Mouse (Mus musculus) kidney, embryonic 14.5 days (tissue): Measurements from ENCODE around the gene Dnajb8. TPM values are rescaled to one million over a fixed set of nuclear protein-coding genes. Genes with fewer than 3 reads are reported as not detected.

Experiments used
- ATAC-seq: fragments of 200-750 bp; cut with Nextera tagmentation; 2 replicates; pipeline ENCODE4 v1.8.0; 2017; ENCODE audit warnings: moderate number of reproducible peaks, mild to moderate bottlenecking, moderate TSS enrichment, moderate library complexity; ENCODE audit not compliant: low FRiP score, low TSS enrichment
- H3K27ac ChIP-seq: fragments of 300-500 bp; sonication (generic); 2 replicates; pipeline ENCODE4 v1.5.1; 2014; ENCODE audit warnings: low read depth, mild to moderate bottlenecking, low read length, moderate library complexity, mixed read lengths
- H3K27me3 ChIP-seq: fragments of 300-500 bp; sonication (generic); 2 replicates; pipeline ENCODE4 v1.6.1; 2014; ENCODE audit warnings: mild to moderate bottlenecking, low read length; ENCODE audit not compliant: control insufficient read depth, insufficient read depth
- H3K36me3 ChIP-seq: fragments of 300-500 bp; sonication (generic); 2 replicates; pipeline ENCODE4 v1.6.1; 2014; ENCODE audit warnings: low read length, mixed read lengths; ENCODE audit not compliant: control insufficient read depth, insufficient read depth
- H3K4me1 ChIP-seq: fragments of 300-500 bp; sonication (generic); 2 replicates; pipeline ENCODE4 v1.6.1; 2014; ENCODE audit warnings: low read length, mixed read lengths; ENCODE audit not compliant: control insufficient read depth, insufficient read depth
- H3K4me2 ChIP-seq: fragments of 300-500 bp; sonication (generic); replicated peaks from 2 replicates; pipeline ENCODE4 v1.6.1; 2014; ENCODE audit warnings: low read depth, mild to moderate bottlenecking, low read length
- H3K4me3 ChIP-seq: fragments of 300-500 bp; sonication (generic); 2 replicates; pipeline ENCODE4 v1.5.1; 2014; ENCODE audit warnings: mild to moderate bottlenecking, low read length
- H3K9ac ChIP-seq: fragments of 300-500 bp; sonication (generic); 2 replicates; pipeline ENCODE4 v1.6.1; 2014; ENCODE audit warnings: low read depth, mild to moderate bottlenecking, low read length, moderate library complexity
- H3K9me3 ChIP-seq: fragments of 300-500 bp; sonication (generic); 2 replicates; pipeline ENCODE4 v1.6.1; 2016; ENCODE audit warnings: low read length; ENCODE audit not compliant: control insufficient read depth
- WGBS: fragments of 180-500 bp; shearing (Covaris S2); extraction: QIAGEN DNeasy Blood & Tissue Kit; methylation state at CpG from one replicate; pipeline ENCODE4 v1.1.7; 2014; 5-methylcytosine and 5-hydroxymethylcytosine counted together
- polyA plus RNA-seq: library from polyadenylated mRNA; unstranded; fragments of >200 nt; fragmentation: Nextera tagmentation; extraction: Ambion mirVana; gene quantifications from 2 replicates; pipeline ENCODE4 v1.2.1, GENCODE M21; 2014

Dnajb8 gene
- polyA plus RNA-seq, 1 experiment from 2014 or later = not detected

GRCm38 (mm10) chr6:88254082-88254481 lies 32.0 kb downstream of the Dnajb8 start:
- Histone ChIP-seq H3K9me3 (no peaks in the 10 kb centered on the region), H3K4me3 (no peak overlapping the region), H3K36me3 (no peaks in the 10 kb centered on the region; the same call in 1 of the 2 replicates), H3K9ac (no peak overlapping the region), H3K27ac (no peak overlapping the region), H3K4me1 (no peaks in the 10 kb centered on the region), H3K4me2 (no peak overlapping the region), H3K27me3 (no peaks in the 10 kb centered on the region)
- WGBS = 70% methylated on average over 6 of the region's 6 CpGs
- no peak for ATAC-seq

- Histone ChIP-seq H3K4me3 (no peak overlapping the region), H3K9me3 (no peaks in the 10 kb centered on the region), H3K9ac (no peak overlapping the region), H3K27me3 (no peaks in the 10 kb centered on the region), H3K36me3 (no peaks in the 10 kb centered on the region; the same call in 1 of the 2 replicates), H3K27ac (no peak overlapping the region), H3K4me2 (no peak overlapping the region), H3K4me1 (no peaks in the 10 kb centered on the region)
- 63% methylated on average over 4 of the region's 4 CpGs for WGBS
- ATAC-seq = peak; percentile 47; the same call in 1 of the 2 replicates
These were observed 33.4 kb downstream of the Dnajb8 start for GRCm38 (mm10) chr6:88255435-88255834.

- H3K4me3 ChIP-seq = no peak overlapping the region
- no peak overlapping the region for H3K9ac ChIP-seq
- no peak for ATAC-seq
- 80% methylated on average over 3 of the region's 3 CpGs for WGBS
- no peak overlapping the region for H3K4me2 ChIP-seq
- H3K4me1 ChIP-seq = no peaks in the 10 kb centered on the region
- no peak overlapping the region for H3K27ac ChIP-seq
- H3K36me3 ChIP-seq = no peaks in the 10 kb centered on the region
- no peaks in the 10 kb centered on the region for H3K9me3 ChIP-seq
- no peaks in the 10 kb centered on the region for H3K27me3 ChIP-seq
These were observed 37.6 kb downstream of the Dnajb8 start for GRCm38 (mm10) chr6:88259621-88260020.

GRCm38 (mm10) chr6:88260645-88261044 lies 38.6 kb downstream of the Dnajb8 start:
- H3K9me3 ChIP-seq = no peaks in the 10 kb centered on the region
- no peaks in the 10 kb centered on the region for H3K27me3 ChIP-seq
- 89% methylated on average over 3 of the region's 3 CpGs for WGBS
- H3K36me3 ChIP-seq = no peaks in the 10 kb centered on the region
- no peaks in the 10 kb centered on the region for H3K4me1 ChIP-seq
- no peak overlapping the region for H3K4me3 ChIP-seq
- H3K4me2 ChIP-seq = no peak overlapping the region
- no peak for ATAC-seq
- H3K9ac ChIP-seq = no peak overlapping the region
- no peak overlapping the region for H3K27ac ChIP-seq

GRCm38 (mm10) chr6:88262160-88262559 lies 40.1 kb downstream of the Dnajb8 start:
- no peak for ATAC-seq
- no peaks in the 10 kb centered on the region for H3K36me3 ChIP-seq
- H3K4me1 ChIP-seq = no peaks in the 10 kb centered on the region
- 41% methylated on average over 9 of the region's 9 CpGs for WGBS
- no peaks in the 10 kb centered on the region for H3K27me3 ChIP-seq
- H3K9me3 ChIP-seq = no peaks in the 10 kb centered on the region
- no peak overlapping the region for H3K4me3 ChIP-seq
- H3K4me2 ChIP-seq = no peak overlapping the region
- H3K9ac ChIP-seq = no peak overlapping the region
- H3K27ac ChIP-seq = no peak overlapping the region

- ATAC-seq = no peak
- H3K9me3 ChIP-seq = no peaks in the 10 kb centered on the region
- no peak overlapping the region for H3K9ac ChIP-seq
- H3K27ac ChIP-seq = no peak overlapping the region
- H3K4me2 ChIP-seq = no peak overlapping the region
- no peaks in the 10 kb centered on the region for H3K4me1 ChIP-seq
- 88% methylated on average over 1 of the region's 1 CpGs for WGBS
- no peaks in the 10 kb centered on the region for H3K27me3 ChIP-seq
- no peak overlapping the region for H3K4me3 ChIP-seq
- no peaks in the 10 kb centered on the region for H3K36me3 ChIP-seq
These were observed 43.3 kb downstream of the Dnajb8 start for GRCm38 (mm10) chr6:88265355-88265754.

GRCm38 (mm10) chr6:88266055-88266454 lies 44.0 kb downstream of the Dnajb8 start:
- no peaks in the 10 kb centered on the region for H3K9me3 ChIP-seq
- no peak for ATAC-seq
- WGBS = 78% methylated on average over 3 of the region's 3 CpGs

GRCm38 (mm10) chr6:88267068-88267467 lies 45.0 kb downstream of the Dnajb8 start:
- no peak for ATAC-seq
- Histone ChIP-seq H3K9me3 (no peaks in the 10 kb centered on the region), H3K27ac (no peak overlapping the region), H3K4me2 (no peak overlapping the region), H3K27me3 (no peaks in the 10 kb centered on the region), H3K4me1 (no peaks in the 10 kb centered on the region; the same call in 1 of the 2 replicates), H3K4me3 (no peak overlapping the region), H3K36me3 (no peaks in the 10 kb centered on the region), H3K9ac (no peak overlapping the region)
- 83% methylated on average over 3 of the region's 3 CpGs for WGBS

More at GRCm38 (mm10) chr6:88266055-88266454, 44.0 kb downstream of the Dnajb8 start:
- no peak overlapping the region for H3K27ac ChIP-seq
- no peak overlapping the region for H3K4me2 ChIP-seq
- H3K4me1 ChIP-seq = no peaks in the 10 kb centered on the region
- H3K4me3 ChIP-seq = no peak overlapping the region
- no peaks in the 10 kb centered on the region for H3K27me3 ChIP-seq
- H3K9ac ChIP-seq = no peak overlapping the region
- H3K36me3 ChIP-seq = no peaks in the 10 kb centered on the region

GRCm38 (mm10) chr6:88267970-88268369 lies 45.9 kb downstream of the Dnajb8 start:
- no peak overlapping the region for H3K27ac ChIP-seq
- H3K4me2 ChIP-seq = no peak overlapping the region
- H3K36me3 ChIP-seq = no peaks in the 10 kb centered on the region
- peaks cover 6% of the 10 kb centered on the region; the same call in 1 of the 2 replicates for H3K4me1 ChIP-seq
- H3K9me3 ChIP-seq = no peaks in the 10 kb centered on the region
- H3K27me3 ChIP-seq = no peaks in the 10 kb centered on the region
- no peak overlapping the region for H3K4me3 ChIP-seq
- WGBS = 84% methylated on average over 2 of the region's 2 CpGs
- no peak overlapping the region for H3K9ac ChIP-seq
- no peak for ATAC-seq
